Mouse (Mus musculus) bone marrow macrophage, adult 2 months (primary cell): Measurements from ENCODE around the gene Prpf6.
A peak's percentile ranks its signal among the peaks of the same experiment; 100 is the strongest.

Experiments used
- CTCF ChIP-seq: IDR thresholded peaks from 2 replicates; pipeline ENCODE4 v1.5.1; 2012; ENCODE audit warnings: low read depth, mild to moderate bottlenecking, low read length, moderate library complexity
- POLR2A ChIP-seq: IDR thresholded peaks from 2 replicates; pipeline ENCODE4 v1.6.1; 2012; ENCODE audit warnings: mild to moderate bottlenecking, low read depth, low read length, borderline replicate concordance

GRCm38 (mm10) chr2:181568272-181569008 is 23.2 kb upstream of the Prpf6 start:
- TF ChIP-seq CTCF (peak; percentile 52), POLR2A (no peak)
